Comparison of ENCODE assay signal across 10 mouse cellular contexts in genomic region chr16:4399471-4400223, GRCm38 (mm10). TPM values are rescaled to one million over a fixed set of nuclear protein-coding genes. Genes with fewer than 3 reads are reported as not detected.
A peak's percentile ranks its signal among the peaks of the same experiment; 100 is the strongest.
DNase-seq lines count a peak whose midpoint lies in the region; ATAC-seq and TF ChIP-seq lines count a peak whose summit lies in the region.
"Had no signal": no experiment of that assay in that cellular context is flagged by ENCODE, and none has a peak within 500 bp of the region (broad histone marks: within the 10 kb centered on the region; RNA-seq: fewer than 3 reads in every experiment).

No protein-coding gene starts in this region.

- H3K36me3 ChIP-seq in intestine, embryonic 16.5 days (ENCODE audit: control insufficient read depth, insufficient read depth, low read length) = no peaks in the 10 kb centered on the region
- H3K36me3 ChIP-seq in intestine, postnatal 0 days (ENCODE audit: control insufficient read depth, insufficient read depth) = no peaks in the 10 kb centered on the region
- H3K36me3 ChIP-seq in heart, embryonic 15.5 days = no peaks in the 10 kb centered on the region

- H3K27ac ChIP-seq in intestine, embryonic 16.5 days (ENCODE audit: low read length) = no peak overlapping the region
- no peak overlapping the region for H3K27ac ChIP-seq in intestine, postnatal 0 days (ENCODE audit: low read depth, low read length)
- peak overlapping the region; percentile 41; the same call in 1 of the 2 replicates for H3K27ac ChIP-seq in brown adipose tissue, adult 24 weeks (replicated peaks; ENCODE audit: low read depth, low read length)
- peak overlapping the region; percentile 45 for H3K27ac ChIP-seq in heart, embryonic 15.5 days

- peak; percentile 50; the same call in 1 of the 2 replicates for ATAC-seq in intestine, embryonic 16.5 days
- no peak for ATAC-seq in intestine, postnatal 0 days
- no peak for ATAC-seq in heart, embryonic 15.5 days (replicated peaks; ENCODE audit: insufficient number of reproducible peaks, insufficient read depth, low FRiP score, low read depth)

- H3K4me2 ChIP-seq in intestine, embryonic 16.5 days (ENCODE audit: low read depth, low read length) = no peak overlapping the region
- H3K4me2 ChIP-seq in intestine, postnatal 0 days (replicated peaks; ENCODE audit: low read depth) = no peak overlapping the region
- H3K4me2 ChIP-seq in heart, embryonic 15.5 days = no peak overlapping the region

- no peaks in the 10 kb centered on the region for H3K9me3 ChIP-seq in intestine, embryonic 16.5 days (ENCODE audit: control insufficient read depth, low read length)
- H3K9me3 ChIP-seq in intestine, postnatal 0 days (ENCODE audit: control insufficient read depth) = no peaks in the 10 kb centered on the region
- no peaks in the 10 kb centered on the region for H3K9me3 ChIP-seq in heart, embryonic 15.5 days (replicated peaks)
- H3K9me3 ChIP-seq: megakaryocyte, embryonic 14.5 days had no signal

- no peaks in the 10 kb centered on the region for H3K27me3 ChIP-seq in intestine, embryonic 16.5 days (replicated peaks; ENCODE audit: control insufficient read depth, insufficient read depth, low read length)
- no peaks in the 10 kb centered on the region for H3K27me3 ChIP-seq in intestine, postnatal 0 days (replicated peaks; ENCODE audit: control insufficient read depth, insufficient read depth, low read length)
- no peaks in the 10 kb centered on the region for H3K27me3 ChIP-seq in heart, embryonic 15.5 days
- H3K27me3 ChIP-seq: CH12.LX; megakaryocyte, embryonic 14.5 days had no signal

- WGBS in intestine, embryonic 16.5 days = 59% methylated on average over 5 of the region's 5 CpGs
- WGBS in intestine, postnatal 0 days = 68% methylated on average over 5 of the region's 5 CpGs
- WGBS in heart, embryonic 15.5 days = 50% methylated on average over 5 of the region's 5 CpGs

- no peak for TF ChIP-seq CTCF in intestine, postnatal 0 days (IDR thresholded peaks at IDR 0.05; ENCODE audit: low read depth)

- peak; percentile 59 for DNase-seq in lung, postnatal 14 days
- no peak for DNase-seq in frontal cortex, postnatal 36 days (ENCODE audit: low spot score in 2 of 2)
- DNase-seq in adrenal gland, adult 2 months = no peak
- DNase-seq: cerebellum, adult 9-11 months had no signal

- H3K4me3 ChIP-seq in intestine, embryonic 16.5 days (ENCODE audit: low read length) = no peak overlapping the region
- no peak overlapping the region for H3K4me3 ChIP-seq in intestine, postnatal 0 days (ENCODE audit: low read depth, low read length)
- H3K4me3 ChIP-seq in brown adipose tissue, adult 24 weeks (ENCODE audit: insufficient read depth, low read depth, low read length) = no peak overlapping the region
- no peak overlapping the region for H3K4me3 ChIP-seq in heart, embryonic 15.5 days

- peaks cover 3% of the 10 kb centered on the region for H3K4me1 ChIP-seq in intestine, embryonic 16.5 days (ENCODE audit: control insufficient read depth, insufficient read depth, low read length)
- no peaks in the 10 kb centered on the region for H3K4me1 ChIP-seq in intestine, postnatal 0 days (replicated peaks; ENCODE audit: control insufficient read depth, insufficient read depth, low read length)
- peaks cover 30% of the 10 kb centered on the region for H3K4me1 ChIP-seq in brown adipose tissue, adult 24 weeks (ENCODE audit: control insufficient read depth, insufficient read depth, insufficient read length, low read length)
- H3K4me1 ChIP-seq in heart, embryonic 15.5 days (replicated peaks) = peaks cover 29% of the 10 kb centered on the region

- no peak overlapping the region for H3K9ac ChIP-seq in intestine, embryonic 16.5 days (ENCODE audit: low read depth, low read length)
- no peak overlapping the region for H3K9ac ChIP-seq in intestine, postnatal 0 days (ENCODE audit: low read depth, low read length)
- H3K9ac ChIP-seq in heart, embryonic 15.5 days = no peak overlapping the region

RNA-seq across cellular contexts. Expression of gene Adcy9, which starts 20.7 kb away (rescaled TPM):
- polyA plus RNA-seq in intestine, embryonic 16.5 days (2015; fragmentation: Nextera tagmentation; extraction: Ambion mirVana) = 1.2 and 1.3 TPM in 2 replicates
- polyA plus RNA-seq in intestine, postnatal 0 days (2015; fragmentation: Nextera tagmentation; extraction: Ambion mirVana) = 1.5 and 2.1 TPM in 2 replicates
- polyA plus RNA-seq in brown adipose tissue, adult 24 weeks (2012; ENCODE audit: insufficient read depth, insufficient read length, missing spikeins) = 5.7 and 6.3 TPM in 2 replicates
- 1.1 and 1.5 TPM in 2 replicates for polyA plus RNA-seq in heart, embryonic 15.5 days (2015; fragmentation: Nextera tagmentation; extraction: Ambion mirVana)
- total RNA-seq in adrenal gland, adult 2 months (2021) = 10 to 100 TPM; 43.2 to 50.9 TPM
- 38.2 and 56.7 TPM in 2 replicates for polyA plus RNA-seq in adrenal gland, adult 2 months (2012; rRNA removed)

Comparison
In these comparisons a context has a peak if more than half of its experiments do, and no peak if none do; other contexts are left out.
1. H3K27ac ChIP-seq: peak in brown adipose tissue, adult 24 weeks (single experiment) and heart, embryonic 15.5 days (single experiment); none in intestine, embryonic 16.5 days (single experiment) and intestine, postnatal 0 days (single experiment).